Mouse (Mus musculus) ovary, postnatal 36 days (tissue): Measurements from ENCODE around the gene Bpnt1.
"Not testable (repeated sequence)": the region's sequence is repeated elsewhere in the genome, so short reads cannot be mapped to it uniquely, and the experiment has no call there.

Source experiments
- DNase-seq: peaks from one replicate; pipeline ENCODE4 v3.0.0; 2022; ENCODE audit warnings: low spot score, mixed read lengths

Bpnt1 gene

DNA sequence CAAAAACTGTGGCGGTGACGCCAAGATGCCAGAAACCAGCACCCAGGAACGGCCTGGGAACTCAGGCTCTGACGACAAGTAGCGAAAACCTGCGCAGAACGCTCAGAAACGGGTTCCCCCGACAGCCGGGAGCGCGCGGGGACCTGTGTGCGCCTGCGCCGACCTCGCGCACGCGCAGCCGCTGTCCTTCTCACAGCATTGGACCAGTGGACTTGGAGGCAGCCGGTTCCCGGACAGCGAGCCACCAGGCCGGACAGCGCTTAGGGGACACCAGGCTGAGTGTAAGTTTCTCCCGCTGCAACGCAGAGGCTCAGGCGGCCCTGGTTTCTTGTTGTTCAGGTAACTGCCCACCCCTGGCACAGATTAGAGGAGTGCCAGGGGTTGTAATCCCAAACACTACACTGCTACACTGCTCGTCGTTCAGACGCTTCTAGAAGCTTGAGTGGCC, at the start of gene Bpnt1:
Bpnt1 (plus strand) TSS at position 167 of the 448 bp plus-strand sequence.
- DNase-seq, result peak; percentile 90

GRCm38 (mm10) chr1:185282846-185283245, 49.1 kb upstream of the Bpnt1 start:
- no peak for DNase-seq

GRCm38 (mm10) chr1:185283247-185283646, 48.7 kb upstream of the Bpnt1 start:
- DNase-seq, result no peak

- peak; percentile 26 for DNase-seq
Measured at GRCm38 (mm10) chr1:185284740-185285139, 47.2 kb upstream of the Bpnt1 start.

DNA sequence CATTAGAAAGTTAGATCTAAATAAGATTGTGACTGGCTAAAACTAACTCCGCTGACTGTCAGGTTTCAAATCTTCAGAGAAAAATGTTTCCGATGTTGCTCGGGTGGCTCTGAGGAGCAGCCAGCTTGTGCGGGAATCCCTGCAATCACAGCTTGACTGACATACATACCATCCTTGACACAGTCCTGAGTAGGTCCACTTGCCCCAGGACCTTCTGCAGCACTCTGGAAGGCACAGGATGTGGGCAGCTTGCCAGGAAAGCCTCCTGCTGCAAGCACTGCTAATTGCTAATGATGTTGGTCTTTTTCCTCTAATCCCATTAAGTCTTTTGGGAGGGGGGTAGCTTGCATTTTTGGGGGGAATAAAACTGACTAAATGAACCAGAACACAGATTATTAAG, 46.8 kb upstream of the Bpnt1 start:
- peak; percentile 53 for DNase-seq

DNA sequence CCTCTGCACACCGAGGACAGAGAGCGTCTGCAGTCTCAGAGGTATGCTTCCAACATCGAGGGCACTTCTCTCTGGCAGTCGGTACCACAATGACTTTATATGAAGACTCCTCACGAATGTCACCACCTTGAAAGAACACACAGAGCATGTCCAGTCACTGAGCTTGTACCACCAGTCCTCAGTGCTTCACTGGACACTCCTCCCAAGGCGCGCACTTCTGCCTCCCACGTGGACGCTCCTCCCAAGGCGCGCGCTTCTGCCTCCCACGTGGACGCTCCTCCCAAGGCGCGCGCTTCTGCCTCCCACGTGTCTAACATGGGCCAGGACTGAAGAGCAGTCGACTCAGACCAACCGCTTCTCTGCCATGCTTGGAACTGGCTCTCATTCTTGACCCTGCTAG, 44.9 kb upstream of the Bpnt1 start:
- no peak for DNase-seq

- no peak for DNase-seq
Measured at GRCm38 (mm10) chr1:185289231-185289630, 42.7 kb upstream of the Bpnt1 start.

DNA sequence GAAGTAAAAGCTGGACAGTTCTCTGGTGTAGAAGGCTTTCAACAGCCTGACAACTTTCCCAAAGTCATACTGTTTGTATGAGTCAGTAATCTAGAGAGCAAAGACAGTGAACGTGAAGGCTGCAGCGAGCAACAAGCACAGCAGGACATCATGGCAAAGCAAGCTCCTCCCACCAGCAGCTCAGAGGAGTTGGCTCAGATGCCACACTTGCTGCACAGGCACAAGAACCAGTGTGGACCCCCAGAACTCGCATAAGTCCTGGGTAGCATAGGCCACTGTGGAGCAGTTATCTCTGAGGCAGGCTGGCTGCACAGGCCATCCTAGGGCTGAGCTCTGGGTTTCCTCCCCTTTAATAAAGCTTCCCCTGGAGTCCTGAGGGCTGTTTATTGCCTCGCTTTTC, 40.6 kb upstream of the Bpnt1 start:
- DNase-seq, result no peak

- no peak for DNase-seq
Measured at GRCm38 (mm10) chr1:185292646-185293360, 39.1 kb upstream of the Bpnt1 start.

DNA sequence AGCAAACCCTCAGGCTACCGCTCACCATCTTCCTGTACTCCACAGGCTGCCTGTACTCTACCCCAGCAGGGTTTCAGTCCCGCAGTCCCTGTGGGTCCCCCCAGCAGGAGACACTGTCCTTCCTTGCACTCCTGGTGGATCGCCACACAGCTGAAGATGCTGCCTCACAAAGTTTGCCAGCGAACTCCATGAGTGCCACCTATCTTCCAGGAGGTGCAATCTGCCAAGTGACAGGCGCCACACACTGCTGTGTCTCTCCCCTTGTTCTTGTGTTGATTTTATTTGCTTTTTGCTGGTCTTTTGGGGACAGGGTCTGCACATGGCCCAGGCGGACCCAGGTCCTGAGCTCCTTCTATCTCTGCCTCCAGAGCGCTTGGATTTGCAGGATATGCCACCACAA, 35.1 kb upstream of the Bpnt1 start:
- DNase-seq, result no peak

DNA sequence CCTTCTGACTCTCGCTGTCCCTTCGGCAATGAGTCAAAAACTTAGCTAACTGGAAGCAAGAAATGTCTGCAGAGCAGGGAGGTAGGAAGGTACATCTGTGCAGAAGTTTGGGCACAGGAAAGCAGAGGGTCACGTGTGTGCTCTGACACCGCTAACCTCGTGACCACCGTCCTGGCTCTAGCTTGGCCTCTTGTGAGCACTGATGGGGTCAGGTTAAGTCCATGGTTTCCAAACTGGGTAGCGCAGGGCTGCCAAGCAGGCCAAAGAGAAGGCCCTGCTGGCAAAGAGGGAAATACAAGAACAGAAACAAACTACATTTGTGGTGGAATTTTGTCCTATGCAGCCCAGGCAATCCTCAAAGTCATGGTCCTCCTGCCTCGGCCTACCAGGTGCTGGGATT, 33.5 kb upstream of the Bpnt1 start:
- no peak for DNase-seq

- no peak for DNase-seq
Measured at GRCm38 (mm10) chr1:185302816-185303215, 29.1 kb upstream of the Bpnt1 start.

DNA sequence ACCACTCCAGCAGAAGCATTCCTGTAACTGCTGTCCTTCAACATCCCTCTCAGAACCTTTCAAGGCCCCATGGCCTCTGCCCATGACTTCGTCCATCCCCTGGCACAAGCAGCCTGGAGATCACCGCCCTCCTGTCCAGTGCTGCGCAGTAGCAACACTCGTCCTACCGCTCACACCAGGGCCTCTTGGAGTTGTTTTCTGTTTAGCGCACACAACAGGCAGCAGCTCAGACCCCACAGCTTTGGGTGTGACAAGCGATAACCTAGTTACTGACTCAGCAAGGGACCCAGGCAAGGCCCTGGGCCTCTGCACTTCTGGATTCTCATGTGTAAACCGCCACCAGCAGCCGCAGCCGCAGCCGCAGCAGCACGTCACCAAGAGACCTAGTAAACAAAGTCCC, 25.1 kb upstream of the Bpnt1 start:
- DNase-seq, result no peak

DNA sequence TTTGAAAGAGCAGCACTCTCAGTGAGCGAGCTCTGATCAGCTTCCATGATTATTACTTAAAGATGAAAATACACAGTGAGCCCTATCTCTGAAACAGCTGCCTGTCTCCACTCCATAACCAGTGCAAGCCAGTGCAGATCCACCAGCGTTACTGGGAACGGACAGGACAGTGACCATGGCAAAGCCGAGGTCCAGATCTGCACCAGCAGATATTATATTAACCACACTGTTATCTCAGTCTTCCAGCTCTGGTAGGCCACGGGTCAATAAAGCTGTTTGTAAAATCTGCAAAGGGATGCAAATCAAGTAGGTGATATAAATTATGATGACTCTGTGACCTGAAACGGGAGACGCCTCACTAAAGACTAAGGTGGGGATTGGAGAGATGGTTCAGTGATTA, 24.3 kb upstream of the Bpnt1 start:
- no peak for DNase-seq

- no peak for DNase-seq
Measured at GRCm38 (mm10) chr1:185308334-185308733, 23.6 kb upstream of the Bpnt1 start.

- peak; percentile 52 for DNase-seq
Measured at GRCm38 (mm10) chr1:185308908-185309307, 23.0 kb upstream of the Bpnt1 start.

- no peak for DNase-seq
Measured at GRCm38 (mm10) chr1:185311949-185312348, 20.0 kb upstream of the Bpnt1 start.

DNA sequence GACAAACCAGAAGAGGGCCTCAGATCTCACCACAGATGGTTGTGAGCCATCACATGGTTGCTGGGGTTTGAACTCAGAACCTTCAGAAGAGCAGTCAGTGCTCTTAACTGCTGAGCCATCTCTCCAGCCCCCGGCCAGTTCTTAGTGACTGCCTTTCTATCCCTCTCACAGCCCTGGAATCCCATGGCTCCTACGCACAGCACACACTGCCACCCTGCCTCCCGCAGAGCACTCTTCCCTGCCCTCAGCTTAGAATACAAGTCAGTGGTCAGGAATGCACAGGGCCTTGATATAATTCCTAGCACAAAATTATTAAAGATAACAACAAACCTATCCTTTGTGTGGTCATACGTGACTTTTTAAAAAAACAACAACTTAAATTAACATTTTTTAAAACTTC, 17.4 kb upstream of the Bpnt1 start:
- no peak for DNase-seq

DNA sequence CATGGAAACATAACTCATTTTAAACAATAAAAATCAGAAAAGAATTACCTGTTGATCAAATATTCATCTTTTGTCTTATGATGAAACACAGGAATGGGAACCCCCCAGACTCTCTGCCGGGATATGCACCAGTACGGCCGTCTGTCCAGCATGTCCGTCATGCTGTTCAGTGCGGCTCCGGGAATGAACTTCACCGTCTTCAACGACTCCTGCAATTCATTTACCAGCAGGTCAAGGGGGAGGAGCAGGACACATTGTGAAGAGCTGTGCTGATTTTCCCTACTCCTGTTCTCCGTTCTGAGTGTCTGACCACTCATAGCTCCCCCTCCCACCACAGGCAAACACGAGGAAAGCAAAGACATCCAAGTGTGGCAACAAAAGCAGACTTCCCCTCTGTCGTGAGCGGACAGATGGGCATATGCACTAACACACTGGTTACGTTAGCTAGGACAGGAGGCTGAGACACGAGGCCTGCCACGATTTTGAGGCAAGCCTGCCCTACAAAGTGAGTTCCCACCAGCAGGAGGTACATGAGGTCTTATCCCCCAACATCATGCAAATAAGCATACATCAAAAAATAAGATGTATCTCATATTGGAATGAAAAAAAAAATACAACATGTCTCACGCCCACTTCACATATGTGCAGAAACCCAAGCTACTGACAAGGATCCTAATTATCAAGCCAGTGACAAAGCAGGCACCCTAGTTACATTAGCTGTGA, 15.9 kb upstream of the Bpnt1 start:
- no peak for DNase-seq

- not testable (repeated sequence) for DNase-seq
Measured at GRCm38 (mm10) chr1:185327754-185328345, 4.1 kb upstream of the Bpnt1 start.

- peak; percentile 93 for DNase-seq
Measured at GRCm38 (mm10) chr1:185328721-185329610, 3.0 kb upstream of the Bpnt1 start, which contains the start of gene Iars2. Iars2 (minus strand) TSS chr1:185329396.

DNA sequence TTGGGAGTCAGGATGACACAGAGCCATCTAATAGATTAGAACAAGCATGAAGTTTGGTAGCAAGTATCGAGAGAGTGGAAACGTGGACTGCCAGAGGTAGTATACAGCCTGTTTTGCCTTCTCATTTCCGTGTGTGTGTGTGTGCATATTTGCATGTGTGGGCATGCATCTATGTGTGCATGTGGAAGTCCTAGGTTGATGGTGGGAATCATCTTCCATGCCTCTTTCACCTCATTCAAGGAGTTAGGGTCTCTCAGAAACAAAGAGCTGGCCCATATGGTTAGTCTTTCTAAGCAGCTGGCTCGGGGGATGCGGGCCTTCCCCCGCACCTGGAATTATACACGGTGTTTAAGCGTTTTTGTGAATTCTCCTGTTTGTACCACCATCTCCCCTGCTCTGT, 2.1 kb upstream of the Bpnt1 start:
- DNase-seq, result no peak
